Mouse (Mus musculus): ENCODE measurements around the gene Ptchd4.

The Ptchd4 gene

GRCm38 (mm10) chr17:42427961-42428360, 112.2 kb downstream of the Ptchd4 start:
- no peak for DNase-seq (ENCODE audit: low spot score in 2 of 2)

GRCm38 (mm10) chr17:42430380-42430779, 114.6 kb downstream of the Ptchd4 start:
- DNase-seq (ENCODE audit: low spot score in 2 of 2): no peak

GRCm38 (mm10) chr17:42452235-42452634, 136.5 kb downstream of the Ptchd4 start:
- no peak for DNase-seq (ENCODE audit: low spot score in 2 of 2)

DNA sequence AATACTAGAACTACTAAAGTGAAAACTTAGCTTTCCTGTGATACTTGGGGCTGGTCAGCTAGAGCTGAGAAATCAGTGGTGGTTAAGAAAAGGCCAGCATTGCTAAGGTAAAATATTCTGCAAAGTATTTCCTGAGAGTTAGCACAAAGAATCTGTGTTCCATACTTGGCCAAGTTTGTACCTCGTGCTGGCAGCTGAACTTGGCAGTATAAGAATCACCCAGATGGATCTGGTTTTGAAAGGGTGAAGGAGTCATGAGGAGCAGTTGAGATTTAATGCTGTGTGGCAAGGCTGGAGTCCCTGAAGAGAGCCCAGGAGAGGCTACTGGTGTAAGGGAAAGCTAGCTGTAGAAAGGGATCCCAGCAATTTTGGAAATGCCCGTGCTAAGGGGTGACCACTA, 140.7 kb downstream of the Ptchd4 start:
- no peak for DNase-seq (ENCODE audit: low spot score in 2 of 2)

GRCm38 (mm10) chr17:42462726-42463125, 147.0 kb downstream of the Ptchd4 start:
- DNase-seq (ENCODE audit: low spot score in 2 of 2): no peak

DNA sequence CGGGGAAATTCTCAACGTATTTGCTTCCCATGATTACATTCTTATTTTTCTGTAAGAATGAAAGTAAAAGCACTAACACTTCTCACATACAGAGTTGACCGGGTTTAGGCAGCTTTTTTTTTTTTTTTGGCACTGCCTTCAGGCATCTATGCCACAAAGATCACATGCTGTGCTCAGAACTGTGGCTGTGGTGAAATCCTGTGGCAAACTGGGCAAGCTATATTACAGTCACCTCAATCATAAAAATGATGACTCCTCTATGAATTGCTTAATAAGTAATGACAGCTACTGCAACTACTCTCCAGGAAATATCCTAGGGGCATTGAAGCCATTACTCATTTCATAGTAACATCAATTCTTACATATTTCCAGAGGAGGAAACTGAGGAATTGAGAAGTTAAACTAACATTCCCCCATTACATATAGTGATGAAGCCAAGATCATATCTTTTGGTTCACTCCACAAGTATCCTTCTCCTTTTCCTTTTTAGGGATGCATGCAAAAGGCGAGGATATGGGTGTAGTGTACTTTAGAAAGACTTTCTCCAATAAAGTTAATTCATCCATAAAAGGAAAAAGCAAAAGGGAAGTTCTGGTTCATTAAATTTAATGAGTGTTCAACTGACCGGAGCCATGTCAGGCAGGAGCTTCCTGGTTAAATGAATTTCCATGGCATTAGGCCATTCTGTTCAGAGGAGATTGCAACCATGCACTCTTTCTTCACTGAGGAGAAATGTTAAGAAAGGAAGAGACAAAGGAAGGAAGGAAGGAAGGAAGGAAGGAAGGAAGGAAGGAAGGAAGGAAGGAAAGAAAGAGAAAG, 164.6 kb downstream of the Ptchd4 start:
- DNase-seq (ENCODE audit: low spot score in 2 of 2): no peak

GRCm38 (mm10) chr17:42509356-42510262, 193.9 kb downstream of the Ptchd4 start:
- no peak for DNase-seq (ENCODE audit: low spot score in 2 of 2)

DNA sequence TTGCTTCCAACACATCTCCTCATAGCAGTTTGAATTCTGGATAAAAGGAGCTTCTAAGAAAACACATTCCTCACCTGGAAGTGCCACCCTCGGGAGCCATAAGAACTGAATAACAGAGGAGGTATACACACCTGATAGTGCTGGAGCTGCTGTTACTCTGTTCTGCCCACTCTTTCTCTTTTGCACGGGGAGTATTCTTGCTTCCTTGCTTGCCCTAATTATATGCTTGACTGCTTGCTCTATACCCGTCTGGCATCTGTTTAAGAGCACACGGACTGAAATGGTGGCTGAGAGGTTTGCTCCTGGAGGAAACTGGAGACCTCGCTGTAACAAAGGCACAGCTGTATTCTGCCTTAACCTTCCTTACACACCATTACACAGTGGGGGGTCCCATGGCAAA, 214.4 kb downstream of the Ptchd4 start:
- DNase-seq (ENCODE audit: low spot score in 2 of 2): no peak

- no peak for DNase-seq (ENCODE audit: low spot score in 2 of 2)
These were observed 233.8 kb downstream of the Ptchd4 start for GRCm38 (mm10) chr17:42549578-42549977.
